In genomic region chr2:5995538-5995937, GRCm38 (mm10) we compare ENCODE assay signal across 9 mouse cellular contexts. TPM values are rescaled to one million over a fixed set of nuclear protein-coding genes. Genes with fewer than 3 reads are reported as not detected.
DNase-seq lines count a peak whose midpoint lies in the region; ATAC-seq and TF ChIP-seq lines count a peak whose summit lies in the region.
"Had no signal": no experiment of that assay in that cellular context is flagged by ENCODE, and none has a peak within 500 bp of the region (broad histone marks: within the 10 kb centered on the region; RNA-seq: fewer than 3 reads in every experiment).

No protein-coding gene starts in this region.

- DNase-seq in heart, postnatal 0 days (ENCODE audit: low spot score) = peak; percentile 58
- no peak for DNase-seq in heart, adult 11 months
- DNase-seq in 3T3-L1 (ENCODE audit: low read depth, low spot score) = peak; percentile 37
- DNase-seq in MN1 (ENCODE audit: low spot score) = peak; percentile 48
- peak; percentile 74 for DNase-seq in embryo, embryonic 10 days (ENCODE audit: low spot score)
- DNase-seq in lung, postnatal 14 days = peak; percentile 75
- no peak for DNase-seq in neural tube, embryonic 10.5 days (ENCODE audit: extremely low spot score, low spot score)

- no peak overlapping the region for H3K9ac ChIP-seq in heart, postnatal 0 days (replicated peaks; ENCODE audit: low read depth, low read length)
- H3K9ac ChIP-seq in intestine, postnatal 0 days (ENCODE audit: low read depth, low read length) = no peak overlapping the region
- H3K9ac ChIP-seq: limb, embryonic 15.5 days had no signal

- 17% methylated on average over 5 of the region's 5 CpGs for WGBS in heart, postnatal 0 days
- WGBS in intestine, postnatal 0 days = 14% methylated on average over 5 of the region's 5 CpGs

- no peaks in the 10 kb centered on the region for H3K27me3 ChIP-seq in heart, postnatal 0 days (ENCODE audit: control insufficient read depth, insufficient read depth, low read length)
- no peaks in the 10 kb centered on the region for H3K27me3 ChIP-seq in intestine, postnatal 0 days (replicated peaks; ENCODE audit: control insufficient read depth, insufficient read depth, low read length)
- H3K27me3 ChIP-seq: limb, embryonic 15.5 days had no signal

- no peak overlapping the region for H3K4me2 ChIP-seq in heart, postnatal 0 days (ENCODE audit: low read depth, low read length)
- H3K4me2 ChIP-seq in intestine, postnatal 0 days (replicated peaks; ENCODE audit: low read depth) = peak overlapping the region; percentile 44
- H3K4me2 ChIP-seq: limb, embryonic 15.5 days had no signal

- no peak for ATAC-seq in heart, postnatal 0 days (ENCODE audit: insufficient read depth, low read depth)
- no peak for ATAC-seq in intestine, postnatal 0 days

- H3K27ac ChIP-seq in heart, postnatal 0 days (ENCODE audit: low read depth) = no peak overlapping the region
- no peak overlapping the region for H3K27ac ChIP-seq in intestine, postnatal 0 days (ENCODE audit: low read depth, low read length)
- H3K27ac ChIP-seq: limb, embryonic 15.5 days had no signal

- H3K4me1 ChIP-seq in heart, postnatal 0 days (ENCODE audit: control insufficient read depth, insufficient read depth) = no peaks in the 10 kb centered on the region
- H3K4me1 ChIP-seq in intestine, postnatal 0 days (replicated peaks; ENCODE audit: control insufficient read depth, insufficient read depth, low read length) = no peaks in the 10 kb centered on the region
- H3K4me1 ChIP-seq: limb, embryonic 15.5 days had no signal

- H3K36me3 ChIP-seq in heart, postnatal 0 days (replicated peaks; ENCODE audit: control insufficient read depth, insufficient read depth, low read length) = 0 out of 2 replicates have a peak, but pooled peaks cover 11% of the 10 kb centered on the region
- H3K36me3 ChIP-seq in intestine, postnatal 0 days (ENCODE audit: control insufficient read depth, insufficient read depth) = no peaks in the 10 kb centered on the region; the same call in 1 of the 2 replicates

- peak; percentile 59 for TF ChIP-seq CTCF in heart, postnatal 0 days (IDR thresholded peaks at IDR 0.05; ENCODE audit: low read depth)
- TF ChIP-seq CTCF in intestine, postnatal 0 days (IDR thresholded peaks at IDR 0.05; ENCODE audit: low read depth) = peak; percentile 74

- no peak for TF ChIP-seq EP300 in heart, postnatal 0 days (IDR thresholded peaks at IDR 0.05; ENCODE audit: low read depth)

- H3K9me3 ChIP-seq in heart, postnatal 0 days (replicated peaks; ENCODE audit: control insufficient read depth, low read length) = no peaks in the 10 kb centered on the region
- no peaks in the 10 kb centered on the region for H3K9me3 ChIP-seq in intestine, postnatal 0 days (ENCODE audit: control insufficient read depth)
- H3K9me3 ChIP-seq: limb, embryonic 15.5 days had no signal

- H3K4me3 ChIP-seq in heart, postnatal 0 days (ENCODE audit: low read depth, low read length) = no peak overlapping the region
- no peak overlapping the region for H3K4me3 ChIP-seq in intestine, postnatal 0 days (ENCODE audit: low read depth, low read length)
- H3K4me3 ChIP-seq: limb, embryonic 15.5 days had no signal

RNA-seq across cellular contexts. Expression of gene Upf2, which starts 44.3 kb away (rescaled TPM):
- 2.7 and 5.6 TPM in 2 replicates for total RNA-seq in heart, postnatal 0 days (2014; rRNA removed; ENCODE audit: low replicate concordance)
- 3.5 and 3.6 TPM in 2 replicates for polyA plus RNA-seq in heart, postnatal 0 days (2015; fragmentation: Nextera tagmentation; extraction: Ambion mirVana)
- 5.1 and 5.2 TPM in 2 replicates for polyA plus RNA-seq in intestine, postnatal 0 days (2015; fragmentation: Nextera tagmentation; extraction: Ambion mirVana)

RNA-seq across cellular contexts. Expression of gene Dhtkd1, which starts 52.9 kb away (rescaled TPM):
- 1.6 and 2.4 TPM in 2 replicates for total RNA-seq in heart, postnatal 0 days (2014; rRNA removed; ENCODE audit: low replicate concordance)
- polyA plus RNA-seq in heart, postnatal 0 days (2015; fragmentation: Nextera tagmentation; extraction: Ambion mirVana) = 1.2 and 1.3 TPM in 2 replicates
- 0.26 and 0.27 TPM in 2 replicates for polyA plus RNA-seq in intestine, postnatal 0 days (2015; fragmentation: Nextera tagmentation; extraction: Ambion mirVana)

Comparison
In these comparisons a context has a peak if more than half of its experiments do, and no peak if none do; other contexts are left out.
1. DNase-seq: peak in heart, postnatal 0 days (single experiment), 3T3-L1 (single experiment), MN1 (single experiment), embryo, embryonic 10 days (single experiment) and lung, postnatal 14 days (single experiment); none in heart, adult 11 months (single experiment) and neural tube, embryonic 10.5 days (single experiment).